Mouse (Mus musculus) myocyte (in vitro differentiated cells): Measurements from ENCODE around the gene Mustn1. TPM values are rescaled to one million over a fixed set of nuclear protein-coding genes. Genes with fewer than 3 reads are reported as not detected.

ENCODE experiments used
- H3K27me3 ChIP-seq: one replicate; pipeline ENCODE4 v1.6.1; 2011; ENCODE audit not compliant: control insufficient read depth, insufficient read depth, insufficient read length
- H3K36me3 ChIP-seq: one replicate; pipeline ENCODE4 v1.6.1; 2011; ENCODE audit not compliant: control insufficient read depth, insufficient read depth
- H3K4me2 ChIP-seq: one replicate; pipeline ENCODE4 v1.6.1; 2011; ENCODE audit warnings: low read depth, control low read depth
- H3K4me3 ChIP-seq: one replicate; pipeline ENCODE4 v1.5.1; 2011; ENCODE audit warnings: mild to moderate bottlenecking, control low read depth, moderate library complexity
- H3K79me2 ChIP-seq: one replicate; pipeline ENCODE4 v1.6.1; 2011; ENCODE audit not compliant: control insufficient read depth, insufficient read depth
- H3ac ChIP-seq: one replicate; pipeline ENCODE4 v1.6.1; 2011; ENCODE audit not compliant: control insufficient read depth, insufficient read length
- CEBPB ChIP-seq: IDR thresholded peaks from 2 replicates; pipeline ENCODE4 v1.6.1; 2011; ENCODE audit warnings: mild to moderate bottlenecking, moderate library complexity; ENCODE audit not compliant: poor library complexity, insufficient read depth, severe bottlenecking
- E2F4 ChIP-seq: IDR thresholded peaks from one replicate; pipeline ENCODE4 v1.6.1; 2011; ENCODE audit warnings: mild to moderate bottlenecking, control low read depth, moderate library complexity; ENCODE audit not compliant: insufficient read depth
- MYOD1 ChIP-seq, 3 experiments: IDR thresholded peaks; one replicate each; pipeline ENCODE4 v1.6.1; 2011; ENCODE audit warnings: control low read depth in 2 of 3, low read depth in 2 of 3, mild to moderate bottlenecking in 2 of 3, moderate library complexity in 1 of 3; ENCODE audit not compliant: insufficient read length in 2 of 3, control insufficient read depth in 1 of 3
- MYOG ChIP-seq, 3 experiments: IDR thresholded peaks; one replicate each; pipeline ENCODE4 v1.6.1; 2011; ENCODE audit warnings: control low read depth in 2 of 3, low read depth in 2 of 3, mild to moderate bottlenecking in 2 of 3; ENCODE audit not compliant: insufficient read length in 2 of 3, control insufficient read depth in 1 of 3, insufficient read depth in 1 of 3
- POLR2A ChIP-seq: IDR thresholded peaks from one replicate; pipeline ENCODE4 v1.6.1; 2011; ENCODE audit warnings: low read depth, mild to moderate bottlenecking, control low read depth, moderate library complexity; ENCODE audit not compliant: insufficient read length
- POLR2AphosphoS2 ChIP-seq: IDR thresholded peaks from one replicate; pipeline ENCODE4 v1.6.1; 2011; ENCODE audit warnings: low read depth, control low read depth; ENCODE audit not compliant: insufficient read length
- SRF ChIP-seq: IDR thresholded peaks from one replicate; pipeline ENCODE4 v1.6.1; 2011; ENCODE audit warnings: low read depth; ENCODE audit not compliant: control insufficient read depth, insufficient read length
- TCF12 ChIP-seq: IDR thresholded peaks from one replicate; pipeline ENCODE4 v1.6.1; 2011; ENCODE audit warnings: mild to moderate bottlenecking, control low read depth; ENCODE audit not compliant: poor library complexity, insufficient read depth, severe bottlenecking
- TCF3 ChIP-seq: IDR thresholded peaks from one replicate; pipeline ENCODE4 v1.6.1; 2011; ENCODE audit warnings: low read depth, control low read depth; ENCODE audit not compliant: insufficient read length
- USF1 ChIP-seq: IDR thresholded peaks from one replicate; pipeline ENCODE4 v1.6.1; 2011; ENCODE audit warnings: low read depth, mild to moderate bottlenecking, control low read depth, moderate library complexity
- polyA plus RNA-seq: library from polyadenylated mRNA; unstranded; fragments of >200 nt; fragmentation: generic; extraction: Trizol; gene quantifications from one replicate; pipeline ENCODE4 v1.2.1, GENCODE M21; 2012; ENCODE audit warnings: missing spikeins

Mustn1 gene
- polyA plus RNA-seq, 1 experiment, result 143 TPM

- H3K4me2 ChIP-seq, result no peak within 1 kb of the TSS
- no peak within 1 kb of the TSS for H3K4me3 ChIP-seq
- H3K36me3 ChIP-seq, result no peaks in the 10 kb centered on the region
- no peaks in the 10 kb centered on the region for H3K27me3 ChIP-seq
- TF ChIP-seq USF1, result no peak
- TF ChIP-seq POLR2A, result no peak
- no peak for TF ChIP-seq POLR2AphosphoS2
- H3ac ChIP-seq, result no peak within 1 kb of the TSS
- no peaks in the 10 kb centered on the region for H3K79me2 ChIP-seq
These were observed 44.5 kb downstream of the Mustn1 start, which contains the start of gene Itih3 for GRCm38 (mm10) chr14:30923375-30924105. TSS of gene Itih3 (minus strand) at chr14:30923760.

DNA sequence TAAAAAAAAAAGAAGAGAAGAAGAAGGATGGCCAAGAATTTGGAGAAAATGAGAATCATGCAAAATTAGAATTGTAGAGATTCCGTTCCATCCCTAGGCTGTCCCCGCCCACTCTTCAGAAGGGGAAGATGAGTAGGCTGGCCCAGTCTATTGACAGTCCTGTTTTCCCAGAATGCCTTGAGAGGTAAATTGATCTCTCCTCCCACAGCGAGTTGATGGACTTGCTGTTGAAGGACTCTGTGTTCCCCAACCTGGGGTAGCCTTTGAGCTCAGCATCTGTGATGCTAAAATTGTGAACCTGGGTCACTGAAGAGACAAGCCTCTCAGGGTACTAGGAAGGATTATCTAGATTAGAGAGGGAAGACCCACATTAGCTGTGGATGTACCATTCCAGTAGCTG lies 46.5 kb downstream of the Mustn1 start:
- TF ChIP-seq MYOG (IDR thresholded peaks at IDR 0.05; ENCODE audit: control insufficient read depth in 1 of 3, insufficient read depth in 1 of 3, insufficient read length in 2 of 3, low read depth in 2 of 3) (no peak), MYOD1 (IDR thresholded peaks at IDR 0.05; ENCODE audit: control insufficient read depth in 1 of 3, insufficient read length in 2 of 3, low read depth in 2 of 3) (no peak), E2F4 (no peak), SRF (no peak), CEBPB (no peak), TCF12 (no peak), TCF3 (no peak), POLR2A (no peak)
- no peaks in the 10 kb centered on the region for H3K36me3 ChIP-seq

DNA sequence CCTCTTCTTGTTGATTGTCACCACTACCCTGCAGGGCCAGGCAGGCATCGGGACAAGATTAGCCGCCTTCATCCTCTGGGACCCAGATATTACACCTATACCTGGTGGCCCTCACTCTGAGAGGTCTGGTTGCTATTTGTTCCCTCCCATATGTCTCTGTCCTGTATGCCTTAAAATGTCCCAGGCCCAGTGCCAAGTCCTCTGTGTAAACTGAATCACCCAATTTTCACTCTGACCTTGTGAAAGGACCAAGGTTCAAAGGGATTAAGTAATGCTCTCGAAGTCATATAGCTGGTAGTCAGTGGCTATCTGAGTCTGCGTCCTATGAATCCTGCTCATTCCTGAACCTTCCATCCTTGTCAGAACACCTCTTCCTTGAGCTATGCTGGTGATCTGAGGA lies 51.4 kb downstream of the Mustn1 start:
- Histone ChIP-seq H3K27me3 (no peaks in the 10 kb centered on the region), H3K4me3 (no peak overlapping the region), H3K4me2 (no peak overlapping the region), H3K79me2 (no peaks in the 10 kb centered on the region), H3K36me3 (no peaks in the 10 kb centered on the region), H3ac (no peak overlapping the region)
- TF ChIP-seq E2F4, result no peak

More for the DNA sequence above, 46.5 kb downstream of the Mustn1 start:
- H3ac ChIP-seq, result no peak overlapping the region
- no peaks in the 10 kb centered on the region for H3K79me2 ChIP-seq
- no peak overlapping the region for H3K4me2 ChIP-seq
- H3K27me3 ChIP-seq, result no peaks in the 10 kb centered on the region
- no peak overlapping the region for H3K4me3 ChIP-seq

Other genes with a start within 250 kb of the Mustn1 start
- gene Rft1, start 224.8 kb upstream of the Mustn1 start, polyA plus RNA-seq, result 12.3 TPM
- gene Sfmbt1, start 164.4 kb upstream of the Mustn1 start, polyA plus RNA-seq, result 2.8 TPM
- gene Tmem110, start 53.6 kb upstream of the Mustn1 start, polyA plus RNA-seq, result 9.1 TPM
- 0.06 TPM for gene Itih4, start 7.3 kb downstream of the Mustn1 start, polyA plus RNA-seq
- gene Itih3, start 44.6 kb downstream of the Mustn1 start, polyA plus RNA-seq, result 0.04 TPM
- gene Itih1, start 64.1 kb downstream of the Mustn1 start, polyA plus RNA-seq, result 0.02 TPM
- 2.8 TPM for gene Nek4, start 72.2 kb downstream of the Mustn1 start, polyA plus RNA-seq
- 23.1 TPM for gene Glt8d1, start 122.2 kb downstream of the Mustn1 start, polyA plus RNA-seq
- 332 TPM for gene Spcs1, start 122.5 kb downstream of the Mustn1 start, polyA plus RNA-seq
- gene Pbrm1, start 139.9 kb downstream of the Mustn1 start, polyA plus RNA-seq, result 14.1 TPM
- 37.9 TPM for gene Gnl3, start 140.0 kb downstream of the Mustn1 start, polyA plus RNA-seq
- gene Smim4, start 249.8 kb downstream of the Mustn1 start, polyA plus RNA-seq, result 91.4 TPM